Mouse (Mus musculus) testis, postnatal 10 days (tissue): ENCODE results near the gene Apob.

ENCODE experiments used
- DNase-seq: peaks from one replicate; pipeline ENCODE4 v3.0.0; 2021; ENCODE audit warnings: low spot score

Gene Apob

DNA sequence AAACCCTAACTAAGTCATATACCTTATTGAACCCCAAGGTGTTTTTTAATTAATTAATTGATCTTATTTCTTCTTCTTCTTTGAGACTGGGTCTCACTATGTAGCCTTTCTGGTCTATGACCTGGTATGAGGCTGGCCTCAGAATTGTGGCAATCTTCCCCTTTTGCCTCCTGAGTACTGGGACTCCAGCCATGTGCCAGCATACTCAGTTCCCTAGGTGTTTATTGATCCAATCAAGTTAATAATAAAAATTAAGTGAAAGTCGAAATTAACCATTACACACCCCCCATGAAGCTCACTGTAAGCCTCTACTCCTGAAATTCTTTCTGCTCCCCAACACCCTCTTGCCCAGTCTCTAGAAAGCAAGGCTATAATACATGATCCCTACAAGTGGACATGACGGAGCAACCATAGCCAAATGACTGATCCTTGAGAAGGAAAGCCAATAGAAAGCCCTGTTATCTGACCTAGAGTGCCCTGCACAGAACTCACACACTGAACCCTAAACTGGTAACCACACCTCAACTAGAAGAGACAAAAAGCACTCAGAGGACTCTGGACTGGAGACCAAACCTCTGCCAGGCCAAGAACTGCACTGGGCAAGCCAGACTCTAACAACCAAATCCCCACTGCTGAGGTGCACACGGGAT lies 60.8 kb downstream of the Apob start:
- DNase-seq = no peak

DNA sequence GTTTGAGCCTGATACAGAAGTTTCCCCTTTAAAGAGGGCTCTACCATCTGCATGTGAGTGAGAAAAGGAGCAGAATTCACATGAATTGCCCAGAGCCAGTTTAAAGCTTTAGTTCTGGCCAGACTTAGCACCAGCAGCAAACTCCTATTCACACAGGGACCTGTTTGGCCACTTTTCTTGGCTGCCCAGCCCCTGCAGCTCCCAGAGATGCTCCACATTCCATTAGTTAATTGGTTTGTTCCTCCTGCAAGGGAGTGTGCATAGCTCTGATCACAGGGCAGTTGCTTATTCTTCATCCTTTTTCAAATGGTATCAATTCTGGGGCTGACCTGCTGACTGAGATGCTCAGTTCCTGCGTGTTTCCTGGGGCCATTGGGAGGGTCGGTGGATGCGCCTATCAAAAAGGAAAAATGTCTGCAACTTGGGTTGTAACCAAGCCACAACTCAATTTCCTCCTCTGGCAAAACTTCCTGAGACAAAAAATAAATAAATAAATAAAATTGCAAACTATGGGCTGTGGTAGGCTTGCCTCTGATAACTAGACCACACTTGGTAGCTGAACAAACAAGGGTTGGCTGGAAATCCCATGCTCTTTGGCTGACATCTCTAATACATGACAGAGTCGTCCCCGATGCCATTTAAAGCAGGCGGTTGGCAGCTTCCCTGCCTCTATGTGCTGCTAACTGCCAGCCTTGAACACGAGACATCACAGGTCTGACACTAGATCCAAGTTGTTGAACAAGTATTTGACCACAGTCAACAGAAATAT lies 65.4 kb downstream of the Apob start:
- no peak for DNase-seq

DNA sequence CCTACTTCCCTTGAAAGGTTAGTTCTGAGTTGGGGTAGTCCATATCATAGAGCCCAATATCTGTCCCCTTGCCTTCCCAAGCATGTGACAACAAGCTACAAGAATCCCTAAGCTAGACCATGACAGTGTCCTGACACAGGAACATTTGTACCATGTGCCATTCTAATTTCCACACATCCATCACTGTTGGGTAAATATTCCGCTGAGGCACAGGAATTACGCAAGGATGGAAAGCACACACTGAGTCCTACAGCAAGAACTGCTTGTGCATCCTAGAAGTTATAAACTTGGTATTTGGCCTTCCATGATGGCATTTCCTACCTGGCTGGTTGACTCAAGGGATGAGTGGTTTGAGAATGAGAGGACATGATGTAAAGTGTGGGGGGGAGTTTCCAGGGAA lies 69.6 kb downstream of the Apob start:
- DNase-seq = no peak

DNA sequence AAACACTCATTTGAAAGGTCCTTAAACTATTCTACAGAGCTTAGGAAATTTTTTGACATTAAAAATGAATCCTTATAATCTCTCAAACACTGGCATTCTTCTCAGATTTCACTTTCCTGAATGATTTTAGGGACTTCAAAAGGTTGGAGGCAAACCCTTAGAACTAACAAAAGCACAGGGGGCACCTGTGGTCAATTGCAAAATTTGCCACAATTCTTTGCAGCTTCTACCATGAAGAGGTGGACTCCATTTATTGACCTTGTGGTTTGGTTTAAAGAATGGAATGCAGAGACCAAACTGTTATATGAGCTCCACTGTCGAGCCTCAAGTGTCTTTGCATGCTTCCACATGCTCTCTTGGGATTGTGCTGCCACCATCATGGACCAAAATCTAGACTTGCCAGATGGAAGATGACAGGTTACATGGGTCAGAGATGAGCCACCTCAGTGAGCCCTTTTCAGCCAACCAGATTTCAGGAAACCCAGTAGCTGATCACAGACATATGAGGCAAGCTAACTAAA lies 70.4 kb downstream of the Apob start:
- DNase-seq = no peak

DNA sequence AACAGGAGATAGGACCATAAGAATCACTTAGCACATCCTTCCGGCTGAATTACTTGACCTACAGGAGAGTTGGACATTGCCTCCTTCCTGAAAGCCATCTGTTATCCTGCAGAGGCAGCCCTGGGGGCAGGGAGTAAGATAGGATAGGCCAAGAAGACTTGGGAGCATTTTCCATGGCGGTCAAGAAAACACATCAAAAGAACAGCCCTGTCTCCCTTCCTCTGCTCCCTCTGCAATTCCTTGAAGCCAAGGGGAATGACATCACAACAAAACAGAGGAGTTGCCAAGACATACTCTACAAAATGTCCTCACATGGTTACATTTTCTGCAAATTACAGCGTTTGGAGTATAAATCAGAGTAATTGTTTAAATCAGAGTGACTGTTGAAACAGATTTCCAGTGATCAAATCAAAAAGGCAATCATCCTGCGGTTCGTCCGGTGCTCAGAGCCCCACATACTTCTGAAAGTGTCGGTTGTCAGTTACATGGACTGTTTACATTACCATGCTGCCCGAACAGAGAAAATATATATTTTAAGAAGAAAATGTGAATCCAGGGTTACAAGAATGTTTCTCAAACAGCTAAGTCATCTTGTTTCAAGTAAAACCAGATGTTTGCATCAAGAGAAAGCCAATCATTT lies 78.7 kb downstream of the Apob start:
- DNase-seq = no peak

DNA sequence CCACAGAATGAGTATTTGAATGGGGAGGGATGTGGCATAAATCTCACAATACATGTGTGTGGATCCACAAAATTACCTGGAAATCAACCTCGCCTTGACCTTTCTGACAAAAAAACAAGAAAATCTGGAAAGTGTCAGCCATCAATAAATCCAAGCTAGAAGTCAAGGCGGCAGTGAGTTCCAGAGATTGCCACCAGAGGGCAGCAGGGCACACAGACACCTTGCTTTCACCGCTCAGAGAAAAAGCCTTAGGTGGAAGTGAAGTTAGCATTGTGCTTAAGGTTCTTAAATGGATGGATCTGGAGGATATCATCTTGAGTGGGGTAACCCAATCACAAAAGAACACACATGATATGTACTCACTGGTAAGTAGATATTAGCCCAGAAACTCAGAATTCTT lies 82.1 kb downstream of the Apob start:
- peak; percentile 83 for DNase-seq

DNA sequence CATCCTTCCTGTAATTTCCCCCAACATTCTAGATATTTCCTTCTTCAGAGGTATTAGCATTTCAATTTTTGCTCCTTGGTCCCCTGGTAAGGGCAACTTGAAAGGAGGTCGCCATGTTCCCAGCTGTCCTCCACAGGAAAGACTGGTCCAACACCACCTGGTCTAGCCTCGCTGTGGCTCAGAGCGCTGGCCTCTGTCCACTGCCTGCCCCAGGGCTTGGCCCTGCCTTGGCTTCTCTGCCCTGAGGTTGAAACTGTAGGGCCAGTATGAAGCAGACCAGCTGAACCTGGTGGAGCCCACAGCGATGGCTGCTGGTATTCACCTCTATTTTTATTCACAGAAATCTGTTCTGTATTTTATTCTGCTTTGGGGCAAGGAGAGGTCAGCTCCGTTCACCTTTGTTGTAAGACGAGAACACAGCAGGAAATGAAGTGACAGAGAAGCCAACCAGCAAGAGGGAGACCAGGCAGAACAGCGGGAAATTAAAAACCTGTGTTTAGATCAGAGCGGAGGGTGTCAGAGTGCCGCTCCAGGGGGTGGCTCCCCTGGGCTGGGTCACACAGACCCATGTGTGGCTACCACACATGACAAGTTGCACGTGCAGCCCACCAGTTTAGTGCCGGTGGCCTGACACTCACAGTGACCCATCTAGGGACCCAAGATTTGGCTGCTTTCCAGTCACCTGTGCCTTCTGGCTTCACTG lies 86.1 kb downstream of the Apob start:
- no peak for DNase-seq
